15 mouse cellular contexts compared by ENCODE assay signal in the genomic region with DNA sequence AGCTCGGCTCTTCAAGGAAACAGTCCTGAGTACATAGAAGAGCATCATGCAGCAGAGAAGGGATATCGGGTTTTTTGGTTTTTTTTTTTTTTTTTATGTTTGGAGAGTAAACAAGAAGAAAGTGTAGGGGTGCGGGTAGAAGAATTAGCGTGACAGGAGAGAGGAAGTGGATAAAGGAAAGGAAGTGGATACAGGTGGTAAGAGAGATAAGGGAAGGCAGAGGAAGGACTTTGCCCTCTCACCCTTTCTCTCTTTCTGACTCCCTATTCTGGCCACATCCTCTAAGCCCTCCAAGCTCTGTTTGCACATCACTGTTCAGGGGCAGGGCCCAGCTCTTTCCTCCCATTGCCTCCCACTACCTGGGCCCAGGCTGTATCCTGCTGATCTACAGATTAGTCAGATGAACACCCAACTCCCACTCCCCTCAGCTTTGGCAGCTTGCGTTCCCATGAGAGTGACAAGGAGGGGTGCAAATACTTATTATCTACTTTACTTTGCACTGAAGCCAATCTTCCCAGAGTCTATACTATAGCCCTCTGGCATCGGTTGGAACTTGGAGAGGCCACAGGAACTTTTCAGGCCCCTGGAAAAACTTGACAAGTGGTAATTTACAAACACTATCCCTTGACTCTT.
DNase-seq lines count a peak whose midpoint lies in the region; ATAC-seq and TF ChIP-seq lines count a peak whose summit lies in the region.
"Had no signal": no experiment of that assay in that cellular context is flagged by ENCODE, and none has a peak within 500 bp of the region (broad histone marks: within the 10 kb centered on the region; RNA-seq: fewer than 3 reads in every experiment).

No protein-coding gene starts in this region.

- H3K27me3 ChIP-seq in intestine, embryonic 15.5 days (replicated peaks): no peaks in the 10 kb centered on the region; the same call in 1 of the 2 replicates
- H3K27me3 ChIP-seq in intestine, postnatal 0 days (replicated peaks; ENCODE audit: control insufficient read depth, insufficient read depth, low read length): no peaks in the 10 kb centered on the region
- no peaks in the 10 kb centered on the region for H3K27me3 ChIP-seq in liver, embryonic 16.5 days (ENCODE audit: control insufficient read depth, insufficient read depth, low read depth, low read length)
- no peaks in the 10 kb centered on the region for H3K27me3 ChIP-seq in stomach, postnatal 0 days (ENCODE audit: control insufficient read depth, insufficient read depth, low read length)
- H3K27me3 ChIP-seq: embryonic facial prominence, embryonic 12.5 days had no signal

- H3K4me3 ChIP-seq in intestine, embryonic 15.5 days (replicated peaks): no peak overlapping the region
- H3K4me3 ChIP-seq in intestine, postnatal 0 days (ENCODE audit: low read depth, low read length): no peak overlapping the region
- H3K4me3 ChIP-seq in liver, embryonic 16.5 days (ENCODE audit: low read depth, low read length): no peak overlapping the region
- H3K4me3 ChIP-seq in stomach, postnatal 0 days (ENCODE audit: low read depth, low read length): no peak overlapping the region
- H3K4me3 ChIP-seq: embryonic facial prominence, embryonic 12.5 days had no signal

- no peaks in the 10 kb centered on the region for H3K36me3 ChIP-seq in intestine, embryonic 15.5 days
- H3K36me3 ChIP-seq in intestine, postnatal 0 days (ENCODE audit: control insufficient read depth, insufficient read depth): no peaks in the 10 kb centered on the region
- H3K36me3 ChIP-seq in liver, embryonic 16.5 days (ENCODE audit: control insufficient read depth, insufficient read depth): no peaks in the 10 kb centered on the region
- H3K36me3 ChIP-seq in stomach, postnatal 0 days (ENCODE audit: control insufficient read depth, insufficient read depth, low read length): no peaks in the 10 kb centered on the region
- H3K36me3 ChIP-seq: embryonic facial prominence, embryonic 12.5 days had no signal

- H3K27ac ChIP-seq in intestine, embryonic 15.5 days: no peak overlapping the region
- H3K27ac ChIP-seq in intestine, postnatal 0 days (ENCODE audit: low read depth, low read length): no peak overlapping the region
- no peak overlapping the region for H3K27ac ChIP-seq in liver, embryonic 16.5 days (ENCODE audit: low read length)
- H3K27ac ChIP-seq in stomach, postnatal 0 days (replicated peaks): no peak overlapping the region
- H3K27ac ChIP-seq: embryonic facial prominence, embryonic 12.5 days had no signal

- 61% methylated on average over 6 of the region's 6 CpGs for WGBS in intestine, embryonic 15.5 days
- 44% methylated on average over 6 of the region's 6 CpGs for WGBS in intestine, postnatal 0 days
- 21% methylated on average over 6 of the region's 6 CpGs for WGBS in liver, embryonic 16.5 days (ENCODE audit: insufficient replicate concordance)
- 50% methylated on average over 6 of the region's 6 CpGs for WGBS in stomach, postnatal 0 days

- TF ChIP-seq CTCF in intestine, postnatal 0 days (IDR thresholded peaks at IDR 0.05; ENCODE audit: low read depth): no peak
- no peak for TF ChIP-seq CTCF in stomach, postnatal 0 days (IDR thresholded peaks at IDR 0.05; ENCODE audit: low read depth)

- no peaks in the 10 kb centered on the region for H3K4me1 ChIP-seq in intestine, embryonic 15.5 days (replicated peaks)
- no peaks in the 10 kb centered on the region for H3K4me1 ChIP-seq in intestine, postnatal 0 days (replicated peaks; ENCODE audit: control insufficient read depth, insufficient read depth, low read length)
- peaks cover 7% of the 10 kb centered on the region for H3K4me1 ChIP-seq in liver, embryonic 16.5 days (ENCODE audit: control insufficient read depth, low read depth, low read length)
- no peaks in the 10 kb centered on the region for H3K4me1 ChIP-seq in stomach, postnatal 0 days (replicated peaks; ENCODE audit: control insufficient read depth, insufficient read depth)
- H3K4me1 ChIP-seq: embryonic facial prominence, embryonic 12.5 days had no signal

- ATAC-seq in intestine, embryonic 15.5 days: peak; percentile 77
- ATAC-seq in intestine, postnatal 0 days: no peak
- peak; percentile 95 to 97 for ATAC-seq in hematopoietic stem cell, adult 5-6 weeks (replicated peaks in 1 of 2; ENCODE audit: insufficient read depth in 1 of 2, low FRiP score in 2 of 2, low TSS enrichment in 1 of 2, low read depth in 1 of 2, poor library complexity in 2 of 2, severe bottlenecking in 2 of 2)
- ATAC-seq in liver, embryonic 16.5 days (ENCODE audit: low read depth): peak; percentile 50
- peak; percentile 86; the same call in 1 of the 2 replicates for ATAC-seq in stomach, postnatal 0 days (ENCODE audit: low FRiP score, low TSS enrichment)
- ATAC-seq: hindbrain, embryonic 16.5 days had no signal

- H3K4me2 ChIP-seq in intestine, embryonic 15.5 days (replicated peaks): no peak overlapping the region
- no peak overlapping the region for H3K4me2 ChIP-seq in intestine, postnatal 0 days (replicated peaks; ENCODE audit: low read depth)
- H3K4me2 ChIP-seq in liver, embryonic 16.5 days (ENCODE audit: low read depth, low read length): no peak overlapping the region; the same call in 1 of the 2 replicates
- no peak overlapping the region for H3K4me2 ChIP-seq in stomach, postnatal 0 days (replicated peaks; ENCODE audit: low read depth)
- H3K4me2 ChIP-seq: embryonic facial prominence, embryonic 12.5 days had no signal

- no peak for TF ChIP-seq EP300 in stomach, postnatal 0 days (optimal IDR thresholded peaks at IDR 0.05)

- DNase-seq in stomach, postnatal 0 days (ENCODE audit: low spot score): peak; percentile 20
- no peak for DNase-seq in cerebellum, adult 9-11 months
- no peak for DNase-seq in cerebellum, postnatal 25 days
- DNase-seq: gastrocnemius, postnatal 14 days; kidney, adult 9 months; layer of hippocampus, postnatal 36 days; left cerebral cortex, postnatal 4 days; lung, adult 2 months; right cerebral cortex, postnatal 25 days had no signal

- H3K9me3 ChIP-seq in intestine, embryonic 15.5 days: no peaks in the 10 kb centered on the region
- H3K9me3 ChIP-seq in intestine, postnatal 0 days (ENCODE audit: control insufficient read depth): no peaks in the 10 kb centered on the region
- H3K9me3 ChIP-seq in liver, embryonic 16.5 days (replicated peaks; ENCODE audit: control insufficient read depth, low read length): no peaks in the 10 kb centered on the region
- H3K9me3 ChIP-seq in stomach, postnatal 0 days (ENCODE audit: control insufficient read depth, low read length): no peaks in the 10 kb centered on the region
- H3K9me3 ChIP-seq: embryonic facial prominence, embryonic 12.5 days had no signal

- no peak overlapping the region for H3K9ac ChIP-seq in intestine, embryonic 15.5 days
- no peak overlapping the region for H3K9ac ChIP-seq in intestine, postnatal 0 days (ENCODE audit: low read depth, low read length)
- H3K9ac ChIP-seq in liver, embryonic 16.5 days (ENCODE audit: low read depth, low read length): no peak overlapping the region
- H3K9ac ChIP-seq in stomach, postnatal 0 days (ENCODE audit: low read length): no peak overlapping the region
- H3K9ac ChIP-seq: embryonic facial prominence, embryonic 12.5 days had no signal
